Mouse (Mus musculus) erythroblast, embryonic 14.5 days (primary cell): Measurements from ENCODE around the gene Aktip.

Source experiments
- GATA1 ChIP-seq: IDR thresholded peaks from 2 replicates; pipeline ENCODE4 v1.6.1; 2012; ENCODE audit warnings: low read length, inconsistent platforms, mixed read lengths
- TAL1 ChIP-seq: IDR thresholded peaks from 3 replicates; pipeline ENCODE4 v1.6.1; 2012; ENCODE audit warnings: low read length, inconsistent platforms, mixed read lengths

DNA sequence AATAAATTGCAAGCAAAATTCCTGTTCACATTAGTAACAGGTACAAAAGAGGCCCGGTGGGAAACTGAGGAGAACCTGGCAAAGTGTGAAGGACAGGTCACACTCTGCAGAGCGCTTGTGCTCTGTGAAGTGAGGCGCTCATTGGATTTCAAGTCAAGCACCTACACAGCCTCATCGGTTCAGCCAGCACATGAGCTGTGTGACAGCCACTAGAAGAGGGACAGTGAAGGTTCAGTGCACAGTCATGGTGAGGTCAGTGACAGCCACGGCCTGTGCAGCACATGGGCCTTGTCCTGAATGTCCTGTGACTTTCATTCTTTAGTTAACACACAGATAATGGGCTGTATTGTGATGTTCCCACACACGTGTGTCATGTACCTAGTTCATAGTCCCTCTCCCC, 6.1 kb upstream of the Aktip start:
- no peak for TF ChIP-seq GATA1
- no peak for TF ChIP-seq TAL1
